Mouse (Mus musculus) neural tube, embryonic 15.5 days (tissue): ENCODE measurements at regions not wholly inside any gene's neighbourhood (a gene's known extent, or its start where the extent isn't known, plus 50 kb on each side); places are given as distances from the start of the nearest gene placed in this dataset.
A peak's percentile ranks its signal among the peaks of the same experiment; 100 is the strongest.

Experiments
- ATAC-seq: fragments of 200-750 bp; cut with Nextera tagmentation; 2 replicates; pipeline ENCODE4 v1.8.0; 2017; ENCODE audit warnings: mild to moderate bottlenecking, moderate TSS enrichment, moderate library complexity; ENCODE audit not compliant: low FRiP score
- H3K27ac ChIP-seq: fragments of 300-500 bp; sonication (generic); replicated peaks from 2 replicates; pipeline ENCODE4 v1.5.1; 2015; ENCODE audit warnings: mild to moderate bottlenecking, inconsistent platforms
- H3K27me3 ChIP-seq: fragments of 300-500 bp; sonication (generic); replicated peaks from 2 replicates; pipeline ENCODE4 v1.6.1; 2015; ENCODE audit warnings: inconsistent platforms
- H3K36me3 ChIP-seq: fragments of 300-500 bp; sonication (generic); 2 replicates; pipeline ENCODE4 v1.6.1; 2015; ENCODE audit warnings: inconsistent platforms
- H3K4me1 ChIP-seq: fragments of 300-500 bp; sonication (generic); 2 replicates; pipeline ENCODE4 v1.6.1; 2015; ENCODE audit warnings: inconsistent platforms
- H3K4me2 ChIP-seq: fragments of 300-500 bp; sonication (generic); 2 replicates; pipeline ENCODE4 v1.6.1; 2015; ENCODE audit warnings: inconsistent platforms, mild to moderate bottlenecking, moderate library complexity
- H3K4me3 ChIP-seq: fragments of 300-500 bp; sonication (generic); replicated peaks from 2 replicates; pipeline ENCODE4 v1.5.1; 2015; ENCODE audit warnings: mild to moderate bottlenecking, inconsistent platforms
- H3K9ac ChIP-seq: fragments of 300-500 bp; sonication (generic); replicated peaks from 2 replicates; pipeline ENCODE4 v1.6.1; 2015; ENCODE audit warnings: mild to moderate bottlenecking, inconsistent platforms
- H3K9me3 ChIP-seq: fragments of 300-500 bp; sonication (generic); replicated peaks from 2 replicates; pipeline ENCODE4 v1.6.1; 2016; ENCODE audit warnings: inconsistent platforms
- WGBS: fragments of 180-500 bp; shearing (Covaris S2); methylation state at CpG from one replicate; pipeline ENCODE4 v1.1.7; 2015; ENCODE audit warnings: mixed read lengths; 5-methylcytosine and 5-hydroxymethylcytosine counted together

GRCm38 (mm10) chr16:78216752-78217351, 84.4 kb upstream of the Cxadr start:
- Histone ChIP-seq H3K9me3 (no peaks in the 10 kb centered on the region), H3K9ac (no peak overlapping the region), H3K4me2 (peak overlapping the region; percentile 30; the same call in 1 of the 2 replicates), H3K4me1 (peaks cover 6% of the 10 kb centered on the region; the same call in 1 of the 2 replicates), H3K36me3 (no peaks in the 10 kb centered on the region), H3K27me3 (no peaks in the 10 kb centered on the region), H3K27ac (no peak overlapping the region), H3K4me3 (no peak overlapping the region)
- 56% methylated on average over 9 of the region's 9 CpGs for WGBS
- no peak for ATAC-seq

GRCm38 (mm10) chr16:78211687-78212086, 89.6 kb upstream of the Cxadr start:
- Histone ChIP-seq H3K36me3 (no peaks in the 10 kb centered on the region), H3K4me2 (no peak overlapping the region), H3K9me3 (no peaks in the 10 kb centered on the region), H3K4me3 (no peak overlapping the region), H3K27ac (no peak overlapping the region), H3K27me3 (no peaks in the 10 kb centered on the region), H3K4me1 (no peaks in the 10 kb centered on the region), H3K9ac (no peak overlapping the region)
- WGBS = 79% methylated on average over 8 of the region's 8 CpGs
- ATAC-seq = no peak

- Histone ChIP-seq H3K36me3 (no peaks in the 10 kb centered on the region), H3K4me3 (no peak overlapping the region), H3K4me2 (no peak overlapping the region), H3K27ac (no peak overlapping the region), H3K9ac (no peak overlapping the region), H3K27me3 (no peaks in the 10 kb centered on the region), H3K4me1 (no peaks in the 10 kb centered on the region), H3K9me3 (no peaks in the 10 kb centered on the region)
- 92% methylated on average over 5 of the region's 5 CpGs for WGBS
- no peak for ATAC-seq
These were observed 93.0 kb upstream of the Cxadr start for GRCm38 (mm10) chr16:78208321-78208720.

GRCm38 (mm10) chr16:78204332-78204731, 97.0 kb upstream of the Cxadr start:
- no peaks in the 10 kb centered on the region for H3K27me3 ChIP-seq
- no peaks in the 10 kb centered on the region for H3K4me1 ChIP-seq
- no peaks in the 10 kb centered on the region for H3K36me3 ChIP-seq
- WGBS = 87% methylated on average over 9 of the region's 9 CpGs
- no peak overlapping the region for H3K27ac ChIP-seq
- H3K9me3 ChIP-seq = no peaks in the 10 kb centered on the region
- ATAC-seq = no peak
- no peak overlapping the region for H3K4me3 ChIP-seq
- H3K9ac ChIP-seq = no peak overlapping the region
- H3K4me2 ChIP-seq = no peak overlapping the region

- H3K27me3 ChIP-seq = no peaks in the 10 kb centered on the region
- H3K4me1 ChIP-seq = no peaks in the 10 kb centered on the region
- H3K9me3 ChIP-seq = no peaks in the 10 kb centered on the region
- H3K4me3 ChIP-seq = no peak overlapping the region
- no peak for ATAC-seq
- no peak overlapping the region for H3K27ac ChIP-seq
- H3K4me2 ChIP-seq = no peak overlapping the region
- H3K9ac ChIP-seq = no peak overlapping the region
- WGBS = 84% methylated on average over 12 of the region's 12 CpGs
- no peaks in the 10 kb centered on the region for H3K36me3 ChIP-seq
These were observed 101.1 kb upstream of the Cxadr start for GRCm38 (mm10) chr16:78200044-78200830.

- H3K36me3 ChIP-seq = no peaks in the 10 kb centered on the region
- no peaks in the 10 kb centered on the region for H3K9me3 ChIP-seq
- no peaks in the 10 kb centered on the region for H3K27me3 ChIP-seq
- H3K4me2 ChIP-seq = peak overlapping the region; percentile 26; the same call in 1 of the 2 replicates
- H3K4me3 ChIP-seq = no peak overlapping the region
- no peak overlapping the region for H3K27ac ChIP-seq
- H3K9ac ChIP-seq = no peak overlapping the region
- 85% methylated on average over 10 of the region's 10 CpGs for WGBS
- no peak for ATAC-seq
- H3K4me1 ChIP-seq = no peaks in the 10 kb centered on the region
These were observed 102.0 kb upstream of the Cxadr start for GRCm38 (mm10) chr16:78199252-78199651.

- Histone ChIP-seq H3K4me1 (no peaks in the 10 kb centered on the region), H3K36me3 (no peaks in the 10 kb centered on the region), H3K9ac (no peak overlapping the region), H3K9me3 (no peaks in the 10 kb centered on the region), H3K27me3 (no peaks in the 10 kb centered on the region), H3K4me3 (no peak overlapping the region), H3K4me2 (peak overlapping the region; percentile 26), H3K27ac (no peak overlapping the region)
- ATAC-seq = no peak
- 8% methylated on average over 16 of the region's 16 CpGs for WGBS
These were observed 102.6 kb upstream of the Cxadr start for GRCm38 (mm10) chr16:78198642-78199121.

- H3K27me3 ChIP-seq = no peaks in the 10 kb centered on the region
- H3K9me3 ChIP-seq = no peaks in the 10 kb centered on the region
- ATAC-seq = no peak
- H3K36me3 ChIP-seq = no peaks in the 10 kb centered on the region
- WGBS = 19% methylated on average over 10 of the region's 10 CpGs
- H3K27ac ChIP-seq = no peak overlapping the region
- H3K4me3 ChIP-seq = no peak overlapping the region
- H3K9ac ChIP-seq = no peak overlapping the region
- no peak overlapping the region for H3K4me2 ChIP-seq
- no peaks in the 10 kb centered on the region for H3K4me1 ChIP-seq
These were observed 103.9 kb upstream of the Cxadr start for GRCm38 (mm10) chr16:78197252-78197896.

- no peak for ATAC-seq
- Histone ChIP-seq H3K36me3 (no peaks in the 10 kb centered on the region), H3K4me2 (no peak overlapping the region), H3K4me3 (no peak overlapping the region), H3K4me1 (no peaks in the 10 kb centered on the region), H3K27ac (0 out of 2 replicates have a peak overlapping the region, but pooled peaks have one; percentile 33), H3K27me3 (no peaks in the 10 kb centered on the region), H3K9me3 (no peaks in the 10 kb centered on the region), H3K9ac (no peak overlapping the region)
- WGBS = 63% methylated on average over 9 of the region's 9 CpGs
These were observed 130.4 kb upstream of the Cxadr start for GRCm38 (mm10) chr16:78170627-78171605.

- WGBS = 54% methylated on average over 3 of the region's 3 CpGs
- peak overlapping the region; percentile 71 for H3K27ac ChIP-seq
- no peaks in the 10 kb centered on the region for H3K9me3 ChIP-seq
- H3K9ac ChIP-seq = no peak overlapping the region
- no peak overlapping the region for H3K4me2 ChIP-seq
- peak; percentile 41; the same call in 1 of the 2 replicates for ATAC-seq
- no peaks in the 10 kb centered on the region for H3K36me3 ChIP-seq
- 0 out of 2 replicates have a peak, but pooled peaks cover 3% of the 10 kb centered on the region for H3K4me1 ChIP-seq
- no peak overlapping the region for H3K4me3 ChIP-seq
- H3K27me3 ChIP-seq = no peaks in the 10 kb centered on the region
These were observed 144.4 kb upstream of the Cxadr start for GRCm38 (mm10) chr16:78156876-78157232.
